Mouse (Mus musculus): Measurements from ENCODE around the gene Rassf6.
"Not testable (repeated sequence)": the region's sequence is repeated elsewhere in the genome, so short reads cannot be mapped to it uniquely, and the experiment has no call there.

The Rassf6 gene

GRCm38 (mm10) chr5:90627423-90627822 lies 13.0 kb downstream of the Rassf6 start:
- in situ Hi-C loops (cut with MseI, MboI) = no loop called here

- in situ Hi-C loops (cut with MseI, MboI) = no loop called here
Observed at GRCm38 (mm10) chr5:90624708-90625425, 15.6 kb downstream of the Rassf6 start.

- in situ Hi-C loops (cut with MseI, MboI) = no loop called here
Observed at GRCm38 (mm10) chr5:90623209-90623608, 17.2 kb downstream of the Rassf6 start.

DNA sequence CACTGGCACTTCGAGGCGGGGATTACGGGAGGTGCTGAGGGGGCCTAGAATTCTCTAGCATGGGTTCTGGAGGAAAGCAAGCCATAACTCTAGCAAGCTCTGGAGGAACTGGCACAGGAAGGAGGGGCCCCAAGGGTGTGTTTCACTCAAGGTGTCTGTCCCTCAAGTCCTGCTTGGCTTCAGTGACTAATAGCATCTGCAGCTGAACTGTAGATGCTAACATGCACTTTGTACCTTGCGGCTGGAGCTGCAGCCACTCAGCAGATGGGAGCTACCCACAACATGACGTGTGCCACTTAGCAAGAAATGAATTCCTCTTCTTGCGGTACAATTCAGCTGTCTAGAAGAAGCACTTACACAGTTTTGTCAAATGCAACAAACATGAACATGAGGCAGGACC lies 18.7 kb downstream of the Rassf6 start:
- in situ Hi-C loops (cut with MseI, MboI) = no loop called here

DNA sequence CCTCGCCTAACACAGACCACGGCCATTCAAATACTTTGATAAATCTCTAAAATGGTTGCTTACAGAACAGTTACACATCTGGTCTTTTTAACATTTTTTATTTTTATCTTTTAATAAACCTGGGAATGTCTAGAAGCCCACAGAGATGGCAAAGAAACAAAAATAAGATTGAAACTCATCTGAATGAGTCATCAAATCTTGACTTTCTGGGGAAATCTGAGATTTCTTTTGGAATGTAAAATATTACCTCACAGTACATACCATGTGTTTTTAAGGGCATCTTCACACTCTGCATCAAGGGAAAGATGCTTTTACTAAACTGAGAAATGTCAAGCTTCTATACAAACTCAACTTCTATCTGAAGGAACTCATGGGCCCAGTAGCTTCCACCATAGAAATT lies 19.1 kb downstream of the Rassf6 start:
- in situ Hi-C loops (cut with MseI, MboI) = no loop called here

DNA sequence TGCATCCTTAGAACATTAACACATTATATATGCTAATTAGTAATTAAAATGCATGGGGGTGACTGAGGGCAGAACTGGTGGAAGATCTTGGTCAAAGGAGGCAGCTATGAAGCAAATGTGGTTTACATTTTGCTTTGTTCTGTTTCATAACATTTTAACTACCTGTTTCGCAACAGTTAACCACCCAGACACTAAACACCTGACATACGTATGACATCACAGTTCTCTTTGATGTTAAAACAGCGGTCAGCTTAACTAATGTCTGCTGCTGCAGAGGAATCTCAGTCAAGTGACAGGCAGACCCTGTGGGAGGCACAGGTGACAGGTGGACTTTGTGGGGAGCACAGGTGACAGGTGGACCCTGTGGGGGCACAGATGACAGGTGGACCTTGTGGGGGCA lies 22.6 kb downstream of the Rassf6 start:
- in situ Hi-C loops (cut with MseI, MboI) = no loop called here

DNA sequence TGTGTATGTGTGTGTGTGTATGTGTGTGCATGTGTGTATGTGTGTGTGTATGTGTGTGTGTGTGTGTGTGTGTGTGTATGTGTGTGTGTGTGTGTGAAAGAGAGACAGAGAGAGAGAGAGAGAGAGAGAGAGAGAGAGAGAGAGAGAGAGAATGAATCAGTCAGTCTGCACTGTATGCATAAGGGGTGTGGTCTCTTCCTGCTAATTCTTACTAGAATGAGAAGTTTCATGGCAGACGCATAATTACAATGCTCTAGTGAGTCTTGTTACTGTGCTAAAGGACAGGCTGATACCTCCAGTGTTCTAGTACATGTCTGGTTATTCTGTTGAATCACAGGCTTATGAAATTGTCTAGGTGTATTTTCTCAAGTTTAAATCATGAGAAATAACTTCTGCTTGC lies 27.7 kb downstream of the Rassf6 start:
- in situ Hi-C loops (cut with MseI, MboI) = not testable (repeated sequence)

GRCm38 (mm10) chr5:90611996-90612611 lies 28.4 kb downstream of the Rassf6 start:
- in situ Hi-C loops (cut with MseI, MboI) = no loop called here

GRCm38 (mm10) chr5:90611388-90611787 lies 29.1 kb downstream of the Rassf6 start:
- in situ Hi-C loops (cut with MseI, MboI) = no loop called here

GRCm38 (mm10) chr5:90608906-90609305 lies 31.6 kb downstream of the Rassf6 start:
- in situ Hi-C loops (cut with MseI, MboI) = loop anchor here (5.0 kb wide), 2 partner anchors 33 to 38 kb away; partner anchors contain the start of gene Rassf6 (in 1 of the 2)

GRCm38 (mm10) chr5:90603407-90603923 lies 37.0 kb downstream of the Rassf6 start:
- in situ Hi-C loops (cut with MseI, MboI) = no loop called here

GRCm38 (mm10) chr5:90601469-90601868 lies 39.0 kb downstream of the Rassf6 start:
- in situ Hi-C loops (cut with MseI, MboI) = no loop called here

- in situ Hi-C loops (cut with MseI, MboI) = loop anchor here in 1 of 2 experiments (25.0 kb wide), 1 partner anchor 209 kb away; no protein-coding TSS in a partner anchor
Observed at GRCm38 (mm10) chr5:90596155-90596554, 44.3 kb downstream of the Rassf6 start.

DNA sequence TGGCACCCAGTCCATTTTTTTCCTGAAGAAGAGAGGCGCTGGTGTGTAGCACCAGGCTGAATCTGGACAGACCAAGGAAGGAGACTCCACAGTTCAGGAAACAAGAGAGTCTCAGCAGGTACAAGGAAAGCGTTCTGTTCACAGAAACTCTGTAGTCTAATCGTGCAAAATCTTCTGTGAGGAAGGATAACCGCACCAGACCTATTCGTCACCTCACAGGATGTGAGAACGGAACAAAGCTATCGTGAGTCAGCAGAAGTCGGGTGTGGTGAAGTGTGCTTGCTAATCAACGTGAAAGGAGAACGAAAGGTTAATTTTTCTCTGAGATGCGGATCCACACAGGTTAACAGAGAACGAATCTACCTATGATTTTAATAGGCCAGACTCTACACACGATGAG lies 45.5 kb downstream of the Rassf6 start:
- in situ Hi-C loops (cut with MseI, MboI) = loop anchor here in 1 of 2 experiments (25.0 kb wide), 1 partner anchor 208 kb away; no protein-coding TSS in a partner anchor

GRCm38 (mm10) chr5:90591936-90592335 lies 48.5 kb downstream of the Rassf6 start:
- in situ Hi-C loops (cut with MseI, MboI) = loop anchor here in 1 of 2 experiments (25.0 kb wide), 1 partner anchor 205 kb away; no protein-coding TSS in a partner anchor

- in situ Hi-C loops (cut with MseI, MboI) = loop anchor here in 1 of 2 experiments (25.0 kb wide), 1 partner anchor 203 kb away; no protein-coding TSS in a partner anchor
Observed at GRCm38 (mm10) chr5:90590676-90591075, 49.8 kb downstream of the Rassf6 start.

- in situ Hi-C loops (cut with MseI, MboI) = loop anchor here in 1 of 2 experiments (25.0 kb wide), 1 partner anchor 202 kb away; no protein-coding TSS in a partner anchor
Observed at GRCm38 (mm10) chr5:90588708-90589595, 51.5 kb downstream of the Rassf6 start.

- in situ Hi-C loops (cut with MseI, MboI) = loop anchor here in 1 of 2 experiments (25.0 kb wide), 1 partner anchor 201 kb away; no protein-coding TSS in a partner anchor
Observed at GRCm38 (mm10) chr5:90588104-90588503, 52.4 kb downstream of the Rassf6 start.

GRCm38 (mm10) chr5:90586511-90586910 lies 53.9 kb downstream of the Rassf6 start:
- in situ Hi-C loops (cut with MseI, MboI) = loop anchor here in 1 of 2 experiments (25.0 kb wide), 1 partner anchor 199 kb away; no protein-coding TSS in a partner anchor

GRCm38 (mm10) chr5:90584799-90585198 lies 55.7 kb downstream of the Rassf6 start:
- in situ Hi-C loops (cut with MseI, MboI) = loop anchor here in 1 of 2 experiments (25.0 kb wide), 1 partner anchor 197 kb away; no protein-coding TSS in a partner anchor

GRCm38 (mm10) chr5:90582179-90582578 lies 58.3 kb downstream of the Rassf6 start:
- in situ Hi-C loops (cut with MseI, MboI) = loop anchor here in 1 of 2 experiments (25.0 kb wide), 1 partner anchor 195 kb away; no protein-coding TSS in a partner anchor

Measured in mouse trophoblast stem cell (cell line).